Mouse (Mus musculus) liver, postnatal 0 days (tissue): Measurements from ENCODE around the gene Sprr1b.

Experiments
- CTCF ChIP-seq: sonication (generic); IDR thresholded peaks from 2 replicates; pipeline ENCODE4 v1.5.1; 2016; ENCODE audit warnings: antibody characterized with exemption, low read depth
- EP300 ChIP-seq: IDR thresholded peaks from 2 replicates; pipeline ENCODE4 v1.6.1; 2016; ENCODE audit warnings: antibody characterized with exemption, low read depth, mild to moderate bottlenecking

DNA sequence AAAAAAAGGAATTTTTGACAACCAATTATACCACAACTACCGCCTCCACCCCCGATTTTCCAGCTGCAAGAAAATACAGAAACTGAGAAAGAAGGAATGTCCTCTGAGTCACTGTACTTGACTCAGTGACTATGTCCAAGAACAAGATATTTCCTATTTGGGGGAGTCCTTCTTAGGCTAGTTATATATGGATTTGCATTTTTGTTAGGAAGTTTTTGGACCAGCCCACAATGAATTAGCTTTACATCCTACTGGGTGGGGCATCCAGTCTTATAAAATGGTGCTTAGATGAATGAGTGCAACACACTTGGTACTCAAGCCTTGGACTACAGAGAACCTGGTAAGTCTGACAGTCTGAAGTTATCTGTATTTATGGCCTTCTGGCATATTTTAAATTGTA is 6.3 kb downstream of the Sprr1b start, which contains the start of gene Sprr2k:
- TF ChIP-seq CTCF (no peak), EP300 (no peak)
